Mouse (Mus musculus) Muller cell, postnatal 12 days (primary cell): ENCODE data around the gene Gm29289.
"Not testable (repeated sequence)": the region's sequence is repeated elsewhere in the genome, so short reads cannot be mapped to it uniquely, and the experiment has no call there.

Experiments
- DNase-seq: peaks from one replicate; pipeline ENCODE4 v3.0.0-alpha.2; 2015; ENCODE audit errors: inconsistent ontology term

Gm29289 gene

DNA sequence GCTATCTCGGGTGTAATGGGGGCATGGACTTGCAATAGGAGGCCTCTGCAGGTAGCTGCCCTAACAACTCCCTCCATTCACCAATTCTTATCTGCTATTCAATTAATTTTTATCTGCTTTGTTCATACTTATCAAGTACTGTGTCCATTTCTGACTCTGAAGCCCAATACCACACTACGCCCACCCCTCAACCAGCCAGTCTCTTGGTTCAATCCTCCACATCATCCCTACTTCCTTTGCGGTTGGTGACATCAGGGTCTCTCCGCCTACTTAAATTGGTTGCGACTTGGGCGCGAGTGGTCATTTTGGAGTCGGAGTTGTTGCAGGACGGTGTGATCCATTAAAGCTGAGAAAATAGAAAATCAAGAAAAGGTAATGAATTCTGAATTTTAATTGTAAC lies at the start of gene Gm29289:
Gene Gm29289, plus strand, starts transcription at position 301 of the 400 bp plus-strand sequence.
- not testable (repeated sequence) for DNase-seq

DNA sequence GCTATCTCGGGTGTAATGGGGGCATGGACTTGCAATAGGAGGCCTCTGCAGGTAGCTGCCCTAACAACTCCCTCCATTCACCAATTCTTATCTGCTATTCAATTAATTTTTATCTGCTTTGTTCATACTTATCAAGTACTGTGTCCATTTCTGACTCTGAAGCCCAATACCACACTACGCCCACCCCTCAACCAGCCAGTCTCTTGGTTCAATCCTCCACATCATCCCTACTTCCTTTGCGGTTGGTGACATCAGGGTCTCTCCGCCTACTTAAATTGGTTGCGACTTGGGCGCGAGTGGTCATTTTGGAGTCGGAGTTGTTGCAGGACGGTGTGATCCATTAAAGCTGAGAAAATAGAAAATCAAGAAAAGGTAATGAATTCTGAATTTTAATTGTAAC lies 31.7 kb upstream of the Gm29289 start, which contains the start of gene Gm10352:
Gene Gm10352, plus strand, starts transcription at position 301 of the 400 bp plus-strand sequence.
- not testable (repeated sequence) for DNase-seq
